Mouse (Mus musculus): ENCODE data around the gene Tmed10.

Tmed10 gene

DNA sequence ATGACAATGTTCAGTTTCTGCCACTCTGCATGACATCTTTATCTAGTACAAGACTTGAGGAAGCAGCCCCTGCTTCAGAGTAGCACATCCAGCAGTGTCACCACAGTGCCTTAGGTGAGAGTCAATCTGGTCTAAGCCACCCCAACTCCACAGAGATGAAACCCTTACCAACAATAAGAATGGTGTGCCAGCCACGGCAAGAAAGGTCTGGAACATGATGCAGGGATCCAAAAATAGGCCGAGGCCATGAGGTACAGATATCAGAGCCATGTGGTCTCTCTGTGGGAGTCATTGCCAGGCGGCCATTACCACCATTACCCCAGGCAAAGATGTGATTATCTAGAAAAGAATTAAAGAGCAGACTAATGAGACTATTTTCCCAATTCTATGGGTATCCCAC is 66.0 kb downstream of the Tmed10 start:
- peak; percentile 74 for DNase-seq (ENCODE audit: low read depth, low spot score)

DNA sequence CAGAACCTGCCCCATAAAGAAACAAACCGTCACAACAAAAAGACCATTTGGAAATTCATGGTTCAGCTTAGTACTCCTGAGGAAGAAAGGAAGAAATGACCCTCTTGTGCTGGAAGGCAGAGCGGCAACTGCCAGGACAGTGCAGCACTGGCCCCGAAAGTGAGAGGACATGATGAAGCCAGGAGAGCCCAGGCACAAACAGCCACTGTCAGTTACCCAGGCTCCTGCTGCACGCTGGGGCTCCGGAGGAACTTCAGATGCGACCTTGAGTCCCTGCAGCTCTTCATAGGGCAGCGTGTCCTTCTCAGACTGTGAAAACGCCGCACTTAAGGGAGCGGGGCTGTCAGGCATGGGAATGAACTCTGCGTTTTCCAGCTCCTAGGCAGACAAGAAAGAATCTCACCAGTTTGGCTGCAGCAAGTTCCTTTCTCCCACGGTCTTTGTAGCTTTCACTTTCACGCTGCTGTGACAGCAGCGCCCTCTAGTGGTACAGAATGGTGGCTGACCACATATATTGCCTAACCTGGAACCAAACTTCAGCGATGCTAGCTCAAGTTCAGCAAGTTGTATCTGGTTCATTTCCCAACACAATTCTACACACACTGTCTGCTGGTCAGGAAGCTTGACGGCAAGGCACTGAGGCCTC is 69.3 kb downstream of the Tmed10 start:
- peak; percentile 91 for DNase-seq (ENCODE audit: low read depth, low spot score)

DNA sequence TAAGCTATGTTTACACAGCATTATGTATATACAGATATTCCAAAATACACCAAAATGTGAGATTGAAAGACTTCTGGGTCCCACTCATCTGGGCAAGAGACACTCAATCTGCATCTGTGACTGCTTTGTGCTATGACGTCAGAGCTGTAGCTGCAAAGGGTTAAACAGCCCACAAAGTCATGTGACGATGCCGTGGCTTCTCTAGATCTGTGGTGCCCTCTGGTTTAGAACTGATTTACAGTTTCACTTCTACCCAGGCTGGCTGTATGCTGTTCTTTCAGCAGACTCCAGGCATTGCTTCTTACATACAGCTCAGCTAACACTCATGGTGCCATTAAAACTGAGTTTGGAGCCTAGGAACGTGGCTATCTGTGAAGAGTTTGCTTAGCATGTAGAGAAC is 69.9 kb downstream of the Tmed10 start:
- DNase-seq (ENCODE audit: low read depth, low spot score), result peak; percentile 27

DNA sequence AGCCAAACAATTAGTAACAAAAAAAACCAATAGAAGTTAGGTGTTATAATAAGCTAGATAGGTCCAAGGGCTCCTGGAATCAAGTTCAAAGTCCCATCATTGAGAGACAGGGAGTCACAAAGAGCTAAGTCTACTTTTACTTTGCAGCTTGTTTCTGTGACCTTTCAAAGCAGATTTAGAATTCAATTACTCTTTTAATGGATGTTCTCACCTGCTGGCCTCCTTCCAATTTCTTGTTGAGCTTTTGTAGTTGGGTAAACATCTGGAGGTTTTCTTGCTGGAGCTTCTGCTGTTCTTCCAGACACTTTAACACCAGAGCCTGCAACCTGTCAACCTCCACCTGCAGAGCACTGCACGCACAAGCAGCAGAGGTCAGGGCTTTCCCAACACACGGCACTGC is 71.4 kb downstream of the Tmed10 start:
- no peak for DNase-seq (ENCODE audit: low read depth, low spot score)

DNA sequence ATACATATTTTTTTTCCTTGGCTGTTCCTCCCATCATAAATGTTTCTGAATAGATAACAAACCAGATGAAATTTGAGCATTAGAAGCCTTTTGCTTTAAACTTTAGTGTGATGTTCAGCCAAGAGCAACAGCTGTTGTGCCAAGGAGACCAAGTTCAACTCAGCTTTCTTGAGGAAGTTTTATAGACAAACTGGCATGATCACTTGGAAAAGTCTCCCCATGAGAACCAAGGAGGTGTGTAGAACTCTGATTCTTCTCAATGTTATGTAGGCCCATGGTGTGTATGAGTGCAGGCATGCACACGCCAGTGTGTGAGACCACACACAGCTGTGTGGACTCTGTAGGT is 75.8 kb downstream of the Tmed10 start:
- no peak for DNase-seq (ENCODE audit: low read depth, low spot score)

DNA sequence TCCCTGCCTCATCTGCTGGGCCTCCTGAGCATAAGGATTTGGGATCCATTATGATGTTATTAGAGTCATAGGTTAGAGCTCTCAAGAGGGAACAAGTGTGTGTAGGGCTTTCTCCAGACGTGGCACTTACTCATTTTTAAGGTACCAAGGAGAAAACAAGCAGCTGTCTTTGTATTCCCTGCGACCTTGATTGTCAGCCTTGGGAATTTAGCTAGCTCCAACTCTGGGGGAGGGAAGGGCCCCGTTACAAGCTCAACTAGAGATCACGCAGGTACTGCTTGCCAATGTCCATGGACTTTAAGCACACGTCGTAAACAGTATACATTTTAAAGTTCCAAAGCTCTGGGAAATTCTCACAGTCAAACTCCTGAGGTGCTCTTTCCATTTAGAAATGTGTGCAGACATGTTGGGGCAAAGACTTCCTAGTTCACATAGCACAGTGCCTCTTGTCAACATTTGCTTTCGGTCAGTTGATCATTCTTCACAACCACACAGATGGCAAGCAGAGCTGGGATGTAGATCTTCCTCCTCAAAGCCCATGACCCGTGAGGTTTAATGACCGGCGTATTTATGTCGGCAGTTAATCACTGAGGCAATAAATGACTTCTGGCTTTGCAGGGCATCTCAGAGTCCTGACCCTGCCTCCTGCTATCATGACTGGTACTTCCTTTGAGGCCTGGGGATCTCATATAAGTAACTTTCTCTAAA is 76.4 kb downstream of the Tmed10 start:
- no peak for DNase-seq (ENCODE audit: low read depth, low spot score)

DNA sequence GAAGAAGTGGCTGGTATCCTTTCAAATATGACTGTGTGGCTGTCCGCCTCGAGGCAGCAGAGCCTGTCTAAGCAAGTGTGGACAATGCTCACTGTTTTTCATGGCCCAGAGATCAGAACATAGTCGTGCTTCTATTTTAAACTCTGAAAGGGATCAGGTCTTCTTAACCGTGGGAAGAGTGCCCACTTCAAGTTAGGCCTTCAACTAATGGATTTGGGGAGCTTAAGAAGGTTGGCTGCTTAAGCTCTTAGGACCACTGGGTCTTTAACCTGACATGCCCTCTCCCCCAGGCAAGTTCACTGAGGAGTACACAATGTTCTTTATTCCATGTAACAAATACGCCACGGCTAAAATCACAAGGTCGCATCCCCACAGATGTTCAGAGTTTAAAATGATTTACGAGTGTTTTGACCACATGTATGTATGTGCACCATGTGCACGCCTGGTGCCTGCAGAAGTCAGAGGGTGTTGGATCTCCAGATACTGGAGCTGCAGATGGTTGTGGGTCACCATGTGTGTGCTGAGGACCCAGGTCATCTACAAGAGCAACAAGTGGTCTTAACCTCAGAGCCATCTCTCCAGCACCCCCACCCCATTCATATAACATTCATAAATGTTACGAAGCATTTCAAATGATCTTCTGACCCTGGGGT is 77.2 kb downstream of the Tmed10 start:
- DNase-seq (ENCODE audit: low read depth, low spot score), result no peak

DNA sequence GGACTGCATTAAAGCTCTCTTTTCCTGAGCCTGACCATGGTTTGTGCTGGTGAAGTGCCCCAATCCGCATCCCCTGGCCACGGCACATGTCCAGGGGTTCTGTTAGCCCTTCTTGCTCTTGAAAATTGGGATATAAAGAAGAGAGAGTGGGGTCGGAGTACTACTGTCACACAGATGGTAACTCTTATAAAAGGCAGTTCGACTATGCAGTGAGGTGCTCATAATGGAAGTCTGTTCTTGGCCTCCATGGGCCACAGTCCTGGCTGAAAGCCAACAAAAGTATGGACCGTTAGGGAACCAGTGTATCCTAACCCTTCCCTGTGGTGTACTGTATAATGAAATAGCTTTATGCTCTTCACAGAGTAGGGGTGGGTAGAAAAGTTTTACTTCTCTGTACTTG is 77.7 kb downstream of the Tmed10 start:
- no peak for DNase-seq (ENCODE audit: low read depth, low spot score)

DNA sequence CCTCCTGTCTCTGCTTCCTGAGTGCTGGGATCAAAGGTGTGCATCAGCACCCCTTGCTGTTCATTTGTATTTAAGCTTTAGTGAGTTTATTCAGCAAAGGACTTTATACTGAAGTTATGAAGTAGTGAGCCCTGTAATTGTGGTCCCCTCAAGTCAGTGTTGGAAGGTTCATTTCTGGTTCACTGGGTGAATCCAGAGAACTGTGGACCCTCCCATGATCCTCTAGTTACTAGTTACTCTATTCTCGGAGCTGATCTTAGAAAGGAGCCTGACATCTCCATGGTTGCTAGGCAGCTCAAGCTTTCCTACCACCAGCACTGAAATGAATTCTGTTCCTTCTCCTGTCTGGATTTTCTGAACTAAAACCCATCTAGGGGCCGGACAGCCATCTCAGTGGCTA is 79.1 kb downstream of the Tmed10 start:
- no peak for DNase-seq (ENCODE audit: low read depth, low spot score)

DNA sequence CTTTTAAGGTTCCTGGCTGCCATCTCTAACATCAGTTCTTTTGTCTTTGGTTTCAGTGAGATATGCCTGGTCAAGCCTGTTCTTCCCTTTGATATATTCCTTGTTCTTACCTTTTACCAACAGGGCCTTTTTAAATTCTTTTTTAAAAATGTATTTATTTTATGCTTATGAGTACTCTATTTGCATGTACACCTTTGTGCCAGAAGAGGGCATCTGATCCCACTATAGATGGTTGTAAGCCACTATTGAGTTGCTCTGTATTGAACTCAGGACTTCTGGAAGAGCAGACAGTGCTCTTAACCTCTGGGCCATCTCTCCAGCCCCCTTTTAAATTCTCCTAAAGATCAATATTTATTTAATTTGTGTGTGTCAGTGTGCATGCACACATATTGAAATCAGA is 81.7 kb downstream of the Tmed10 start:
- no peak for DNase-seq (ENCODE audit: low read depth, low spot score)

DNA sequence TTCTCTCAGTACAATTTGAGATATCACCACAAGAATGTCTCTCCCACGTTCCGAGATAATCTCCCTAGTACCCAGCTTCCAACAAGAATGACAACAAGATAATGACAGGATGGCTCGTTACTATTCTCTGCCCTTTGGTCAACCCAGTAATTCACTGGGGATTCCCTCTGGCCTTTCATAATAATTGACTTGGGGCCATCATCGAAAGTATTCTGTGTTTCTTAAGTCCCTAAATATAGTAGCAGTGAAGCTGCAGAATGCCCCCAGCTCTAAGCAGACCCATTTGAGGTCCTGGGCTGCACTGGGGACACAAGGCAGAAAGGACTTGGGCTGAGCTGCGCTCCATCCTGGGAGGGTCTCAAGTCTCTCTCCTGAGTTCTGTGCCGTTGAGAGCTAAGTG is 82.4 kb downstream of the Tmed10 start:
- DNase-seq (ENCODE audit: low read depth, low spot score), result no peak

DNA sequence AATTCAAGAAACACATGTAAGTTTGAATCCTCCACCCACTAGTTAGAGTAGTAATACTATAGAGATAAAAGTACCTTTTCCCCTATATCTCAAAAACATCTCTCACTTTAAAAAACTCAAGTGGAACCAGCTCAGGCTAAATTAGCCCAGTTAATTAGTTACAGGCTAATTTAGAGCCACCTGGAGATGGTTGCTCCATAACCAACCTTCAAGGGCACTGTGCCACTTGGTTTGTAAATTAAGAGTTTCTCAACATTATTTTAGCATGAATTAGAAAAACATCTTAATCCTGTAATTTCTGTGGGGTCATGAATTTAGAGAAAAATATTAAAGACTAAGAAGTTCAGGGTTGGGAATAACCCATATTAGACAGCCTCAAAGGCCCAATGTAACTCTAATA is 83.1 kb downstream of the Tmed10 start:
- no peak for DNase-seq (ENCODE audit: low read depth, low spot score)

DNA sequence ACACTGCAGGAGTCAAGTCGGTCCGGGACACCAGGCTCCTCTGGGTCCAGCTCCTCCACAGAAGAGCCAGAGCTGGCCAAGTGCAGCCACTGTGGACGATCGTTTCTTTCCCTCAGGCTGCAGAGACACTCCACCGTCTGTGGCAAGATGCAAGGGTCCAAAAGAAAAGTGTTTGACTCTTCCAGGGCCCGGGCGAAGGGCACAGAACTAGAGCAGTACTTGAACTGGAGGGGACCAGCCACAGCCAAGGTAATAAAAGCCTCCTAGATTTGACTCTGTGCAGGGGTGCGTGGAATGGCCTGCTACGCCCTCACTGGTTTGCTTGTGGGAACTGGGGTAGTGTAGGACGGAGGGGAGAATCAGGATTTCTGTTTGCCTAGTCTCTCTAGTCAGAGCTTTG is 84.0 kb downstream of the Tmed10 start:
- DNase-seq (ENCODE audit: low read depth, low spot score), result no peak
